Mouse (Mus musculus): ENCODE measurements around the gene Dhrs7b.

GRCm38 (mm10) chr11:60867456-60867855, 37.0 kb downstream of the Dhrs7b start:
- TF ChIP-seq CTCF (IDR thresholded peaks at IDR 0.05; ENCODE audit: borderline replicate concordance, extremely low read depth, insufficient read depth, insufficient read length): no peak
- TF ChIP-seq POLR2A (IDR thresholded peaks at IDR 0.05; ENCODE audit: borderline replicate concordance, extremely low read depth, insufficient read depth, insufficient read length, poor library complexity, severe bottlenecking): no peak

Data from brain, embryonic 14.5 days (tissue).